Mouse (Mus musculus): ENCODE results near the gene Bloc1s3.
A peak's percentile ranks its signal among the peaks of the same experiment; 100 is the strongest.
"Not testable (repeated sequence)": the region's sequence is repeated elsewhere in the genome, so short reads cannot be mapped to it uniquely, and the experiment has no call there.

Gene Bloc1s3

DNA sequence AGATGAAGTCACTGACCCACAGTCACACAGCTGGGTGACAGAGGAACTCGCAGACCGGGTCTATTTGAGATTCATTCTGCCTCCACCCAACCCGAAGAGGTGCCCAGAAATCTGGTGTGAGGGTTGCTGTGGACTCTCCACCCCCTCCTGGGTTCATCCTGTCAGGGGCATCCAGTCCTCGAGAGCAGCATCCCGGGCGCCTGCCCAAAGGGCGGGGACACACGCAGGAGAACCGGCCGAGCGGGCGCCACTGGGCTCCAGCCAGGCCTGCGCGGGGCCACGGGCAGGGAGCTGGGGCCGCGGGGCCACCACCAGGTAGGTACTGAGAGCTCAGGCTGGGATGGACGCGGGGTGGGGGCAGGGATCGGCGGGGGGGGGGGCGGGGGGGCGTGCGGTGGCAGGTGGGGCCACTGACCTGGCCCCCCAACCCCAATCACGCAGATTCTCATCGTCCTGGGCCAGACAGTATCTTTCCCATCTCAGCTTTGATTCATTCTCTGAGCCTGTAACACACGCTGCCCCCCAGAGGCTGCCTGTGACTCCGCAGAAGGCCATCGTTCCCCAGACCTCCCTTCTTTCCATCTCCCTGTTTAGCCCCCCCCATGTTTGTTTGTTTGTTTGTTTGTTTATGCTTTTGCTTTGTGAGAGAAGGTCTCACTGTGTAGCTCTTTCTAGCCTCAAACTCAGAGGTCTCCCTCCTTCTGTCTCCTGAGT, 9.6 kb upstream of the Bloc1s3 start, which contains the start of gene Nkpd1:
Gene Nkpd1 (plus strand): TSS at position 187 of the 714 bp plus-strand sequence.
- no peak for DNase-seq (ENCODE audit: low spot score in 2 of 2)

DNA sequence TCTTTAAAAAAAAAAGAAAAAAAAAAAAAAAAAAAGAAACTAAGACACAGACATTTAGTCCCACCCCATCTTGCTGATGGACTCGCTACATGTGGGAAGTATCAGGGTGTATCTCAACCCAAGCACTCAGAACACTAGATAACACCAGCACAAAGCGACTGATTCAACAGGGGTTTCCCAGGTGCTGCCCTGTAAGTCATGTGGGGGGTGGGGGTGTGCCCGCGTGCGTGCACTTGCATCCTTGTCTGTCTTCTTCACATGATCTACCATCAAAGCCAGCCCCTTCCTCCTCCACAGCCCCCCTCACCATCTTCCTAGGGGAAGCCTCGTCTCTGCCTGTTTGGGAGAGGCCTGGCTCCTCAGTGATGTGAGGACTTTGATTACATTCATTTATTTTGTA, 4.2 kb upstream of the Bloc1s3 start:
- no peak for DNase-seq (ENCODE audit: low spot score in 2 of 2)

DNA sequence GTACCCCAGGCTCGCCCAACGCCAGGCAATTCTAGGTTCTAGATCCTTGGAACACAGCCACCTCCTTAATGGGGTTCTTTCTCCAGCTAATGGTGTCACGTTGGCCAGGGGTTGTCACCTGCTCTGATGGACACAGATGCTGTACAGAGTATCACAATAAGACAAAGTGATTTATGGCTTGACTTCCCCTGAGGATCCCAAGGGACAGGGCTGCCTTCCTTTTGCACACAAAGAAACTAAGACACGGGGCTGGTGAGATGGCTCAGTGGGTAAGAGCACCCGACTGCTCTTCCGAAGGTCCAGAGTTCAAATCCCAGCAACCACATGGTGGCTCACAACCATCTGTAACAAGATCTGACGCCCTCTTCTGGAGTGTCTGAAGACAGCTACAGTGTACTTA, 3.8 kb upstream of the Bloc1s3 start:
- DNase-seq (ENCODE audit: low spot score in 2 of 2): not testable (repeated sequence)

DNA sequence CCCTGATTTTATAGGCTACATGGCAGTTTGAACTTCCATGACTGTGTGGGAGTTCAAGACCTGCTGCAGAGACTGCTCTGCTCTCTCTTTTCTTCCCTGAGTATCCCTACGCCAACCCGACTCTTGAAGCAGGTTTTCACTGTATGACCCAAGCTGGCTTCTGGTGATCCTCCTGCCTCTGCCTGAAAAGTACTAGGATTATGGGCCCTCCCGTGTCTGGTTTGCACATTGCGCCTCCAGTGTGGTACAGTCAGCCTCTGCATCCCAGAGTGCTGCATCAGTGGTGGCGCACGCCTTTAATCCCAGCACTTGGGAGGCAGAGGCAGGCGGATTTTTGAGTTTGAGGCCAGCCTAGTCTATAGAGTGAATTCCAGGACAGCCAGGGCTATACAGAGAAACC, 1.6 kb upstream of the Bloc1s3 start:
- no peak for DNase-seq (ENCODE audit: low spot score in 2 of 2)

DNA sequence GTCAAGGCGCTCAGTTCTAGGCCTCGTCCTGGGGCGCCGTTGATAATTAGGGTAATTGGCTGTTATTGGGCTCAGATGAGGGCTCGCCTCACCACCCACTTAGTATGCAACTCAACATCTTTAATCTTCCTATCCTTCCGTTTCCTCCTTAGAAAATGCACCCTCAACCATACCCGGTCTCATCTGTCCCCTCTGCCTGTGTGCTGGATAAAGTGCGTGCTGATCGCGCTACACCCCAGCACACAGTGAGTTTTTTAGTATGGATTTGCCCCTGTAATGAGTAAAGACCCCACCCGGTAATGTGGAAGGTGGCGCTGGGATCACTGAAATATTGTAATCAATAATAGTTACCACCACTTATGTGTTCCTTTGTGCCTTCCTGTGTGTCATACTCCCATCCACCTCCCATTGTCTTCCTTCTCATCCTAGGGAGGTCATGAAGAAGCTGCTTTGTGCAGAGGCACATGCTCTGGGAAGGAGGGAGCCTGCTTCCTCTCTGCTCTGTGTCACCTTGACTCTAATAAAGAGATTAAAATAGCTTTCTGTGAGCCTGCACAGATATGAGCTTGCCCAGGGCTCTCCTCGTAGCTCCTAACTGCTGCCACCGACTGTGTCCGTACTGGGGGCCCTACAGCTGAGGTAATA, 879 bp upstream of the Bloc1s3 start:
- DNase-seq (ENCODE audit: low spot score in 2 of 2): no peak

DNA sequence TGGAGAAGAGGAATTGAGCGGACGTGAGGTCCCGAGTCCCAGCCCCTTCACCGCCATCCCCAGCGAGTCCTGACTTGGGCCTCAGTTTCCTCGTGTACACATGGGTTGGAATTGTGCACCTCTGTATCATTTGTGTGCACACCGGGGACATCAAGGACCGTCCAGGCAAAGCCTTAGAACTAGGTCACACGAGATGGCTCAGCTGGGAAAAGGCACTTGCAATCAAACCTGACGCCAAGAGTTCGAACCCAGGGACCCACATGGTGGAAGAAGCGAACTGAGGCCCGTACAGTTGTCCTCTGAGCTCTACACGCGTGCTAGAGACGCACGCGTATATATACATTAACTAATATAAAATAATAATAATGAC, 570 bp downstream of the Bloc1s3 start:
- DNase-seq (ENCODE audit: low spot score in 2 of 2): no peak

DNA sequence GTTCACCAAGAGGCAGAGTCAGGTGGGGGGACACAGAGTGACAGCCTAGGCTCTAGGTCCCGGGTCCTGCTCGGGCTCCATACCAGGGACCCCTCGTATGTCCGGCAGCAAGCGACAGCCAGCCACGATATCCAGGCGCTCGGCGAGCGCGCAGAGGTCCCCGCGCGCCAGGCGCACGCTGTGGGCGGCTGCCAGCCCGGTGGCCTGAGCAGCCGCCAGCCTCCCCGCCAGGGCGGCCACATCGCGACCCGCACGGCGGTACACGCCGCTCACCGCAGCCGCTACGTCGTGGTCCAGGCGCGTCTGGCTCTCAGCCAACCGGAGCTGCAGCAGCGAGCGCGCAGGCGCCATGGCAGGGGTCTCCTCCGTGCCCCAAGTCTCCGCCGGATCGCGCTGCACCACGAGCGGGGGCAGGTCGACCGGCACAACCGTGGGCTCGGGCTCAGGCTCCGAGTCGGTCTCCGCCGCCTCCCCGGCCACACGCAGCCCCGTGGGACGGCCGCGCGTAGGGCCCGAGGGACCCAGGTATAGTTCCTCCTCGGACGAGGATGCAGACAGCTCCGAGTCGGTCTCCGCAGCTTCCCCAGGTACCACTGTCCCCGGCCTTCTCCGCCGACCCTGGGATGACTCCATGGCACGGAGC, 1.1 kb downstream of the Bloc1s3 start:
- DNase-seq (ENCODE audit: low spot score in 2 of 2): no peak

DNA sequence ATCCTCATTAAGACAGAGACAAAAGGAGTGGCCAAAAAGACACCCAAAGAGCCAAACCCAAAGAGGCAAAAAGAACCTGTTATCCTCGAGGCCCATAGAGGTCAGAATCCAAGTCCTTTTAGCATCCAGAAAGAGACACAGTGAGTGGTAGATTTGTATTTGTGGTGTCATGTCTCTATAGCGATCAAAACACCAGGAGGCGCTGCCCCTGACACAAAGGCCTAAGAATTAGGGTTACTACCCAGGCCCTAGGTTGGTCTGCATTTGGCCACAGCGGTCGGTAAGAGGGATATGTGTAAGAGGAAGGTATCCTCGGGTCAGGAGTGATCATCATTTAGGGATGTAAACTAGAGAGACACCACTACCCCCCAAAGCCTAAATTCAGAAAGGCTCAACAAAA, 1.8 kb downstream of the Bloc1s3 start:
- no peak for DNase-seq (ENCODE audit: low spot score in 2 of 2)

DNA sequence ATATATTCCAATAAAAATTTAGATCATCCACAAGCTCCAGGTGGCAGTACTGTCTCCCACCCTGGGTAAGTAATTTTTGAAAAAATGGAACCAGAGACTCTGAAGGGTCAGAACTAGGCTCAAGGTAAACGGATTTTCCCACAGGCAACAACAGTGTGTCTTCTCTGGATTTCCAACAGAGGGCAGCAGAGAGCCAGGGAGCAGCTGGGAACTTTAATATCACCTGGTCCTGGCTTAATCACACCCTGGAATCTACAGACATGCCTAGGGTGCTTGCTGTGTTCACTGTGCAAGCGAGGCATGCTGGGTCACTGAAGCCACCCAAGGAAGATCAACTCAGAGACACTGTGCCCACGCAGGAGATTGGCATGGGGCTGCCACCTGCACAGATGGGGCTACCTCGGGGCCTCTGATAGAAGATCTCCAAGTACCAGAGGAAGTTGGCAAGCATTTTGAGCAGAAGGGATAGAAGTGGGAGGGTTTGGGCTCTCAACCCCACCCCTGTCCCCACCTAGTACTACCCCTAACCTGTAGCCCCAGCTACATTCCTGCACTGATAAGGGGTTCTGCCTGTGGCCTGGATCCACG, 4.6 kb downstream of the Bloc1s3 start:
- DNase-seq (ENCODE audit: low spot score in 2 of 2): no peak

DNA sequence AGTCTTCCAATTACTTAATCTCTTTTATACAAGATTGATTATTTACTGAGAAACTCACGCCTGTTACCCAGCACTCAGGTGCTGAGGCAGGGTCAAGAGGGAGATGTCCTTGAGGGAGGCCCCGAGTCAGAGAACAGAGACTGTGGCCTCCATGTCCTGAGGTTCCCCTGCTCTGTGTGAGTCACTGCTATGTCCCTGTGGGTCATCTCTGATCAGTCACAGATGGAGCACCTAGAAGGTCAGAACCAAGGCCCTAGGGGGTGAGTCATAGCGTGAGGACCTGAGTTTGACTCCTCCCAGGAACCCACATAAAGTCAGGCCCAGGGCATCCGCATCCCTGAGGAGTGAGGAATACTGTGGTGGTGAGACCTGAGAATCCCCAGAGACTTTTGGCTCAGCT, 6.5 kb downstream of the Bloc1s3 start:
- DNase-seq (ENCODE audit: low spot score in 2 of 2): no peak

DNA sequence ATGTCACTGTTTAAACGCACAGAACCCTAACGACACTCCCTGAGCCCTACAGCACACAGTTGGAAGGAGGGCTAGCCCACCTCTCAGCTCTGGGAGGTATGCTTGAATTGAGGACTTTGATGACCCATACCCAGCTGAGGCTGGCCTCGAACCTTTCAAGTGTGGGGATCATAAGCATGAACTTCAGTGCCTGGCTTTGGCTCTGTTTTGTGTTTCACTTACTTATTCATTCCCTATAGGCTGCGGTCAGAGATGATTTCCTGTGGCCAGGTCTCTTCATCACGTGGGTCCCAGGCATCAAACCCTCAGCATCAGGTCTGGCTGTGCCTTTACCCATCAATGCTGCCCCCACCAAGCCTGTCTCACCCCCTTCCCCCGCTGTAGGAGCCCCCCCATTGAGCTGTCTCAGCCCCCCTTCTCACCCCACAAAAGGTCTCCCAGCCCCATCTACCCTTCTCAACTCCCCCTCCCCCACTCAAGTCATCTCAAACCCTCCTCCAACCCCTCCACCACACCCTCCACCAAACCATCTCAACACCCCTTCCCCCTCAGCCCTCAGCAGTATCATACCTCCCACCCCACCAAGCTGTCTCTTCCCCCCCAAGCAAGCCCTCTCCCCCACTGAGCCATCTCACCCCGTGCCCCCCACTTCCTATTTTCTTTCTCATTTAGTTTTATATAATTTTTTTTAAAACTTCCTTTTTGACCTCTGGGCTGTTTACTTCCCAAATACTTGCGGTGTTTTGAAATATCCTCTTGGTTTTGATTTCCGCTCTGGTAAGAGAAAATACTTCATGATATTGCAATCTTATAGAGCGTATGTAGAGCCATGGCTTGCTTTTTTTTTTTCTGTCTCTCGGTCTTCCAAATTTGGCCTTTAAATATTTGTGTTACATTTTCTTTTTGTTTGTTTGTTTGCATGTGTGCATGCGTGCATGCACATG, 7.5 kb downstream of the Bloc1s3 start:
- DNase-seq (ENCODE audit: low spot score in 2 of 2): no peak

DNA sequence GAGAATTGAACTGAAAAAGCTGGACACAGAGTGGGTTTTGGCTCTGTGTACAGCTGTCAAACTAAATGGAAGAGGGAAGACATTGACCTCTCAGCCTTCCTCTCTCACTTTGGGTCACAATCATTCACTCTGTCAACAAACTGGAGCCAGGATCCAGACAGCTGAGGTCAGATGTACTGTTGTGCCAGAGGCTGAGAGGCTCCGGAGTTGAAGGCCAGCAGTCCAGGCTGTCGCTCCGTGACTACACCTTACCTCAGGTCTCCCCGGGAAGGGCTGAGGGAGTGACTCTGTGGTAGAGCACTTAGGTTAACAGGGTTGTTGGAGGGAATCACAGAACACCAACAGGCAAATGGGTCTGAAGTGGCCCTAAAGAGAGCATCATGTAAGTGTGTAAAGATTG, 9.8 kb downstream of the Bloc1s3 start:
- no peak for DNase-seq (ENCODE audit: low spot score in 2 of 2)

DNA sequence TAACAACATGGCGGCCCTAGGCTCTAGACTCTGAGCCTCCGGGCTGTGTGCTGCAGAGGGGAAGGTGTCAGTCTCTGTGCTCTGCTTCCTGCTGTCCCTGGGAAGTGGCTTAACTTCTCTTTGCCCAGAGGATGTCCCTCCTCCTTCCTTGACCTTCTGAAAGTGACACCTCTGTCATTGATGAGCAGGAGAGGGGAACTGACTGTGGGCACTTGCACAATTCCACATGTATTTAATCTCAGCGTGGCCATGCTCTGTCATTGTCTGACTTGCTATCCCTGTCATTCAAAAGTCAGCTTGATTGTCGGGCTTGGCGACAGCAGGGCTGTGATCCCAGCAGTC, 12.0 kb downstream of the Bloc1s3 start:
- no peak for DNase-seq (ENCODE audit: low spot score in 2 of 2)

DNA sequence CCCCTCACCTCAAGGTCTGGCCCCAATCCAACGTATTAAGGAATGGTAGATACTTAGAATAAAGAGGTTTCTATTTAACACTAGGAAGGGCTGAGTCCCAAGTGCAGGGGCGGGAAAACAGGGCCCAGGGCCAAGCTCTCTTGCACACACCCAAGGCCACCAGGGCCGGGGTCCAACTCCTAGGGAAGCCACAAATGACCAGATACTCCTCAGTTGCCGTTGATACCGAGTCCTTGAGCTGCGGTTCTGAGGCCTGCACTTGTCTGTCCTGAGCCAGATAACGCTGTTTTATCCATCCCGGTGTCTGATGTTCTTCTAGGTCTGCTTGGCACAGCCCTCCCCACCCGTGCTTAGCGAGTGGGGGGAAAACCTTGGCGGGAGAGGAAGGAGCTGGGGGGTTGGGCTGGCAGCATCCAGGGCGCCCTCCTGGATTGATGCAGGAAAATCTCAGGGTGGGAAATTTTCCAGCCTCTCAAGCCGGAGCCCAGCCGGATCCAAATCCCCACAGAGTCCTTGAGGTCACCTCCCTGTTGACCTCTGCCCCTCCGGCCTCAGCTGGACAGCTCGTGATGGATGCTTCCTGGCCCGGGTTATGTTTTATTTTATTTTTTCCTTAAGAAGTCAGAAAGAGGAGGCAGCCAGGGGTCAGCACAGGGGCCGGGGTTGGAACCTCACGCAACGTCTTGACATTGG, 12.5 kb downstream of the Bloc1s3 start:
- DNase-seq (ENCODE audit: low spot score in 2 of 2): peak in 1 of 2 experiments; percentile 79

DNA sequence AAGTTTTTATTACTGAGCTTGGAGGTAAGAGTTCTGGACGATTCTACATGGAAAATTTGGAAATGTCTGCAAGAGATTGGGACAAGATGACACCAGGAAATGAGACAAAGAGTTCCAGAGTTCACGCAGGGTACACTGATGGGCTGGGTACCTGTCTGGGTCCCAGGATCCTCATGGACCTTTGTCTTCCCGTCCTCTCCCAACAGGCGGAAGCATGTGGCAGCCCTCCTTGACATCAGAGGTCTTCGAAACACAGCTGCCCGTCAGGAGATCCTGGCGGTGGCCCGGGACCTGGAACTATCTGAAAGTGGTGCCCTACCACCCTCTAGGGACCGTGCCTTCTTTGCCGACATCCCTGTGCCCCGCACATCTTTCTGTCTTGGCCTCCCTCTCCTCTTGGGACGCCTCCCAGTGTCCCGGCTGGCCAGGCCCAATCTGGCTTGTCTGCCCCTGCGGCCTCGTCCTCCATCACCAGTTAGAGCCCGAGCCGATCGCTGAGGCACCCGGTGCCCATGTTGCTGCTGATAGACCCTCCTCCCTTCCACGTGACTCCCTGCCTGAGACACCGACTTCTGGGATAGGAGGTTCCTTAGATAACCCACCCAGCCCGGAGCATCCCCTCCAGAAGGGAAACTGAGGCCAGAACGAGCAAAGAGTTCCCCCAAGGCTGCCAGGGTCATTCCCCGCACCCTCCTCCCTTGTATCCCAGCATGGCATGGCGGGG, 13.3 kb downstream of the Bloc1s3 start:
- DNase-seq (ENCODE audit: low spot score in 2 of 2): no peak

DNA sequence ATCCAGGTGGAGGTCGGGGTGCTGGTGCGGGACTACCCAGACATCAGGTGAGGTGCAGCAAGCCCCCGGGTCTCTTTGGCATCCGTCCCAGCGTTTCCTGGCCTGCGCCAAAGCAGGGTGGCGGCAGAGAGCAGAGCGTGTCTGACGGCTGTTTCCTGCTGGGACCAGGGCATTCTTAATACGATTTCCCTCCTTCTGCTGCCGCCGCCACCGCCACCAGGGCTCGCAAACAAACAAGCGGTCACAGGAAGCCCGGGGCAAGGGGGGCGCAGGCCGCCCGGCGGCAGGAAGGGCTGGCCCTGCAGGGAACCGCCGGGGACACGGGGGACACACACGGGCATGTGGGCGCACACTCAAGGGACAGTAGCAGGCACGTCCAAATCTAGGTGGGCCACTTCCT, 16.4 kb downstream of the Bloc1s3 start:
- DNase-seq (ENCODE audit: low spot score in 2 of 2): no peak

DNA sequence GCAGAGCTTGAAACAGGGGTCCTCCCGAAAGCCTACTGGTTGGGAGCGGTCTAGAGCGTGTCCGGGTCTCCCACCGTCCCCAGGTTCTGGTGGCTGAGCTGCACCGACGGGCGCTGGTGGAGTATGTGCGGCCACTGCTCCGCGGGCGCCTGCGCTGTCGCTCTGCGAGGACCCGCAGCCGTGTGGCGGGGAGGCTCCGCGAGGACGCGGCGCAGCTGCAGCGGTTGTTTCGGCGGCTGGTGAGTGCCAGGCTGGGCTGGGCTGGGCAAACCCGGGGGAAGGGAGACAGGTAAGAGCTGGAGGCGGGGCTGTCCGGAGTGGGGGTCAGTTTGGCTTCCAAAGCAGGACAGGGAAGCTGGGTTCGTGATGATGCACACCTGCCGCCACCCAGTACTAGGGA, 18.6 kb downstream of the Bloc1s3 start:
- DNase-seq (ENCODE audit: low spot score in 2 of 2): no peak

DNA sequence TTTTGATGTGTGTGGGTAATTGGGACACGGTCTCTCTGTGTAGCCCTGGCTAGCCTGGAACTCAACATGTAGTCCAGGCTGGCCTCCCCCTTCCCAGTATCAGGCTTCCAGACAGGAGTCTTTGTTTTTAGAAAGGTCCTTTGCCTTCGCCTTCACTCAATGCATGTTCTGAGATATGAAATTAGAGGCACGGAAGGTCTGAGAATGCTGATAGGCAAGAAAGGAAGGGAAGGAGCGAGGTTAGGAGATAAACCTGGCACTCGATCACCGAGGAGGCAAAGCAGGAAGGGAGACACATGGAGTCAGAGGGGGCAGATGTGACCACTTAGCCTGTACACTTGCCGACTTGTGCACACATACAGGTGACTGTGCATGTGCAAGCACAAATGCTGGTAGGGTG, 21.6 kb downstream of the Bloc1s3 start:
- DNase-seq (ENCODE audit: low spot score in 2 of 2): no peak

DNA sequence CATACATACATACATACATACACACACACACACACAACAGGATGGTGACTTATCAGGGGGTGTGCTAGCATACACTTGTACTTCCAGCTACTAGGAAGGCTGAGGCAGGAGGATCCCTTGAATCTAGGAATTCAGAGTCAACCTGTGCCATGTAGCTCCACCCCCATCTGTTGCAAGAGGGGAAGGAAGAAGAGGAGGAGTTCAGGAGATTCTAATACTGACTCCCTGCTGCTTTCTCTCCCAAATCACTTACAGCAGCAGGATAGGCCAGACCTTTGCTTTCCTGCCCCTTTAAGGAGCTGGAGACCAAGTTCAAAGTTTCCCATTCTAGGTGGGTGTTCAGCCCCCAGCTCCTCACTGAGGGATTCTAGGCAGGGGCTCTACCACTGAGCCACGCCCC, 22.7 kb downstream of the Bloc1s3 start:
- no peak for DNase-seq (ENCODE audit: low spot score in 2 of 2)

DNA sequence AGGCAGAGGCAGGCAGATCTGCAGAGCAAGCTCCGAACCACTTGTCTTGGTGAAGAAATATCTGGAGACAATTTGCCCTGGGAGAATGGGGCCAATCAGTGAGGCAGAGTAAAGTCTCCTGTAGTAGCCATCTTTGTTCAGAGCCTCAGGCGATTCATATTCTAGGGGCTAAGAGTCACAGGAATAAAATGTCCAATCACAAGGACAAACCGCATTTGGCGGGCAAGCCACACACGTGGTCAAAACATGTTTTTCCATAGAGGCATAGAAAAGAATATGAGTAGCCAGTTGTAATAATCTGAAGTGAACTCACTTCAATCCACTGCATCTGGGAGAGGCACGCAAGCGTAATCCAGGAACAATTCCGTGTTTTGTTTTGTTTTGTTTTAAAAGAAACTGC, 24.9 kb downstream of the Bloc1s3 start:
- DNase-seq (ENCODE audit: low spot score in 2 of 2): no peak
